Mouse (Mus musculus) ES-E14 (cell line): ENCODE measurements around the gene Daam1. TPM values are rescaled to one million over a fixed set of nuclear protein-coding genes. Genes with fewer than 3 reads are reported as not detected.

Source experiments
- DNase-seq: peaks from one replicate; pipeline ENCODE4 v3.0.0-alpha.2; 2013; ENCODE audit warnings: low read depth, low spot score
- H3K27ac ChIP-seq: 2 replicates; pipeline ENCODE4 v1.5.1; 2012; ENCODE audit warnings: low read depth, mild to moderate bottlenecking, low read length, moderate library complexity, mixed read lengths; ENCODE audit not compliant: poor library complexity, insufficient read depth, severe bottlenecking
- H3K36me3 ChIP-seq: 2 replicates; pipeline ENCODE4 v1.6.1; 2012; ENCODE audit warnings: mild to moderate bottlenecking, low read length, moderate library complexity, mixed read lengths; ENCODE audit not compliant: control insufficient read depth, poor library complexity, insufficient read depth, severe bottlenecking
- H3K4me1 ChIP-seq, 2 experiments: fragments of 150-350 bp in 1 of 2; sonication (generic) in 1 of 2; 2 replicates each; pipeline ENCODE4 v1.6.1; 2012; ENCODE audit warnings: low read length in 2 of 2, mild to moderate bottlenecking in 1 of 2, mixed read lengths in 1 of 2; ENCODE audit not compliant: control insufficient read depth in 2 of 2, insufficient read depth in 2 of 2, poor library complexity in 1 of 2
- H3K4me3 ChIP-seq, 2 experiments: fragments of 150-350 bp in 1 of 2; sonication (generic) in 1 of 2; 2 replicates each; pipeline ENCODE4 v1.5.1; 2012; ENCODE audit warnings: low read length in 2 of 2, low read depth in 1 of 2, mild to moderate bottlenecking in 1 of 2, mixed read lengths in 1 of 2; ENCODE audit not compliant: insufficient read depth in 1 of 2, poor library complexity in 1 of 2, severe bottlenecking in 1 of 2
- H3K9ac ChIP-seq: 2 replicates; pipeline ENCODE4 v1.6.1; 2012; ENCODE audit warnings: low read depth, mild to moderate bottlenecking, low read length, mixed read lengths; ENCODE audit not compliant: poor library complexity, insufficient read depth, severe bottlenecking
- H3K9me3 ChIP-seq: fragments of 150-350 bp; sonication (generic); 2 replicates; pipeline ENCODE4 v1.6.1; 2012; ENCODE audit warnings: low read depth, mild to moderate bottlenecking, low read length; ENCODE audit not compliant: control insufficient read depth, insufficient read depth
- CHD2 ChIP-seq: IDR thresholded peaks from 2 replicates; pipeline ENCODE4 v1.6.1; 2014; ENCODE audit warnings: mild to moderate bottlenecking, low read depth, low read length, inconsistent platforms
- HCFC1 ChIP-seq: IDR thresholded peaks from 2 replicates; pipeline ENCODE4 v1.6.1; 2012; ENCODE audit warnings: low read length, inconsistent platforms, borderline replicate concordance; ENCODE audit not compliant: insufficient read depth
- MAFK ChIP-seq: IDR thresholded peaks from 2 replicates; pipeline ENCODE4 v1.6.1; 2014; ENCODE audit warnings: mild to moderate bottlenecking, low read depth, low read length, inconsistent platforms; ENCODE audit not compliant: insufficient read depth
- ZC3H11A ChIP-seq: IDR thresholded peaks from 2 replicates; pipeline ENCODE4 v1.6.1; 2012; ENCODE audit warnings: low read depth, mild to moderate bottlenecking, inconsistent platforms, low read length, borderline replicate concordance
- ZNF384 ChIP-seq: IDR thresholded peaks from 2 replicates; pipeline ENCODE4 v1.6.1; 2012; ENCODE audit warnings: low read depth, low read length, inconsistent platforms
- in situ Hi-C, 2 experiments: fragments of 600-800 bp; cut with MboI; formaldehyde crosslinking; loops; one replicate each; pipeline ENCODE4 v1.15.1; 2025; ENCODE audit warnings: low sequenced_read_pairs in 2 of 2, inconsistent platforms in 1 of 2; ENCODE audit not compliant: unreplicated experiment in 2 of 2
- total RNA-seq: library from RNA; depleted of rRNA; stranded (reverse); fragments of 300-350 nt; gene quantifications from 2 replicates; pipeline ENCODE4 v1.2.3, GENCODE M21; 2012

Gene Daam1
- total RNA-seq, 1 experiment: 15.8 TPM

DNA sequence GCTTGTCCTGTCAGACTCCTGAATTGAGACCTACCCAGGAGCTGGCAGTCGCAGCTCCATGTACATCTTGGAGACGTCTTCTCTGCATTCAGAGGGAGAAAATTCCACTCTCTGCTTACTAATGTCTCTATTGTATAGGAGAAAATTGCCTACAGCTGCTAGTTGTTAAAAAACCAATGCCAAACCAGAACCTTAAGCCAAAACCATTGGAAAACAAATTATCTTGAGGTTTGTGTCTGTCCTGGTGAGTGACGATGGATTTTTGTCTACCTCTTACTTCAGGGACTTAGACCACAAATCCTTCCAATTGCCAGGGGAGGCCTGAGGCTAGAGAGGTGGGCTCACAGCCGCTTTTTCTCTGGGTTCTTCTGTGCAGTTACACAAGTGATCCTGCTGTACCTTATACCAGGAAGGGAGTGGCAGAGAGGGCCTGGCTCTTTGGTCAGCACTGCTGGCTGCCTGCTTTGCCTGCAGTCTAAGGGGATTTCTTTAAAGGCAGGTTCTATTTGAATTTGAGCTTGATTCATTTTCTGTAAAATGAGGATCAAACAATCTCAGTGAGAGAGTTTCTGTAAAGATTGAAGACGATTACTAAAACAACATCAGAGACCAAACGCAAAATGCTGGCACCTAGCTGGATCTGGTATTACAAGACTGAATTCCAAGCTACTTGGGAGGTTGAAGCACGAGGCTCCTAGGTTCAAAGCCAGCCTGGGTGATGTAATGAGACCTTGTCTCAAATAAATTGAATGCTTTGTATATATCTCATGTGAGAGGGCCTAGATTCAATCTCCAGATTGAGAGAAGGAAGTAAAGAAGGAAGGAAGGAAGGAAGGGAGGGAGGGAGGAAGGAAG, 68.0 kb downstream of the Daam1 start:
- no peak overlapping the region for H3K9ac ChIP-seq
- no peak overlapping the region for H3K27ac ChIP-seq
- in situ Hi-C loops: no loop called here
- no peaks in the 10 kb centered on the region for H3K9me3 ChIP-seq
- H3K4me1 ChIP-seq: no peaks in the 10 kb centered on the region; a peak in 1 of 4 replicates
- H3K4me3 ChIP-seq: no peak overlapping the region
- DNase-seq: no peak
- TF ChIP-seq MAFK (no peak), CHD2 (no peak), ZNF384 (no peak), HCFC1 (no peak), ZC3H11A (no peak)
- H3K36me3 ChIP-seq: peaks cover 3% of the 10 kb centered on the region; the same call in 1 of the 2 replicates

DNA sequence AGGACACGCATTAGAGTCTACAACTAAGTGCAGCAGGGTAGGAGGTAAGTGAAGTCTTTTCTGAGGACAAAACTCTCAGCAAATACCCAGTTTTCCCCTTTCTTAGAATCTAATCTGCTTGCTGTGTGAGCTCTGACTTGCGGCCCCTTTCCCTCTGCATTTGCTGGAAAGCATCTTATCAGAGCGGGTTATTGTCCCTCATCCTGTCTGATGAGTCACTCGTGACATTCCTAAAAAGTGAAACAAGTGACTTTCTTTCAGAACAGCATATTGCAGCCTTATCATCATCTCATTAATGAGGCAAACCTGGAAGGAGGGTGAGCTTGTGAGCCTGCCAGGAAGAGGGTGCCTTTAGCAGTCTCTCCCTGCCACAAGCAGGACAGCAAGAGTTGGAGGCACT, 68.7 kb downstream of the Daam1 start:
- Histone ChIP-seq H3K36me3 (peaks cover 3% of the 10 kb centered on the region; the same call in 1 of the 2 replicates), H3K9me3 (no peaks in the 10 kb centered on the region), H3K27ac (no peak overlapping the region), H3K9ac (no peak overlapping the region), H3K4me1 (no peaks in the 10 kb centered on the region; a peak in 1 of 4 replicates), H3K4me3 (no peak overlapping the region)
- TF ChIP-seq CHD2: no peak
- no peak for TF ChIP-seq ZNF384
- TF ChIP-seq ZC3H11A: no peak
- TF ChIP-seq MAFK: no peak
- no peak for TF ChIP-seq HCFC1
- in situ Hi-C loops: no loop called here
- DNase-seq: no peak

DNA sequence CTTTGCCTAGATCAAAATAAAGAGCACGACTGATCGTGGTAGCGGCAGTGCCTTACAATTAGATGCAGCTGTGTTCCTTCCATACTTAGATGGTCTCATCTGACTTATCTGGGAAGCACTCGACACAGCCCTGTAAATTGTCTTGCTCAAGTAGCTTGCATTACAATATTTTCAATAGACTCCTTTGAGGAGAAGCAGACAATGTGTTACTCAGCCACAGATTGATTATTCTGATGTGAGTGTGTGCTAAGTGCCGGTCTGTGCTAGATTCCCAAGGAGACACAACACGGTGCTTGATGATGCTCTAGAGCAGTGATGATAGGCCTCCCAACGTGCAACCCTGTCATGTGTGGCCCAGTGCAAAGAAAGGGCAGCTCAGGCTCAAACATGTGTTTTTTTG, 70.3 kb downstream of the Daam1 start:
- no peak for TF ChIP-seq ZC3H11A
- TF ChIP-seq CHD2: no peak
- TF ChIP-seq MAFK: no peak
- TF ChIP-seq ZNF384: no peak
- no peak for TF ChIP-seq HCFC1
- in situ Hi-C loops: no loop called here
- no peak overlapping the region for H3K9ac ChIP-seq
- H3K27ac ChIP-seq: no peak overlapping the region
- no peaks in the 10 kb centered on the region for H3K4me1 ChIP-seq
- H3K9me3 ChIP-seq: no peaks in the 10 kb centered on the region
- H3K4me3 ChIP-seq: no peak overlapping the region
- peaks cover 3% of the 10 kb centered on the region; the same call in 1 of the 2 replicates for H3K36me3 ChIP-seq
- no peak for DNase-seq

DNA sequence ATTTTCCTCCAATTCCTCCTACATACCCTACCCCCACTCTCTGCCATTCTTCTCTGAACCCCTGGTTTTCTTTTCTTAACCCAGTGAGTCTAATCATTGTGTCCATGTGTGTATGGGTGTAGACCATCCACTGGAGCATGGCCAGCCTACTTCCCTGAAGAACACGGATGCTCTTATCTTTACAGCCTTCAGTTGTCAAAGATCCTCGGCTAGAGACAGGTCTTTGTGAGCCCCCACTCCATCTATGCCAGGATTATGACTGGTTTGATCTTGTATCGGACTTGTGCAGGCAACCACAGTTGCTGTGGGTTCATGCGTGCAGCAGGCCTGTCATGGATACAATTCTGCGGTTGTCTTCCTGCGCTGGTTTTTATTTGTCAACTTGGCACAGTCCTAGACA, 71.0 kb downstream of the Daam1 start:
- Histone ChIP-seq H3K4me3 (no peak overlapping the region), H3K36me3 (peaks cover 3% of the 10 kb centered on the region; the same call in 1 of the 2 replicates), H3K9ac (no peak overlapping the region), H3K9me3 (no peaks in the 10 kb centered on the region), H3K4me1 (no peaks in the 10 kb centered on the region), H3K27ac (no peak overlapping the region)
- TF ChIP-seq MAFK: no peak
- no peak for TF ChIP-seq ZNF384
- no peak for TF ChIP-seq HCFC1
- no peak for TF ChIP-seq ZC3H11A
- DNase-seq: no peak
- in situ Hi-C loops: no loop called here
